8 mouse cellular contexts compared by ENCODE assay signal in the genomic region with DNA sequence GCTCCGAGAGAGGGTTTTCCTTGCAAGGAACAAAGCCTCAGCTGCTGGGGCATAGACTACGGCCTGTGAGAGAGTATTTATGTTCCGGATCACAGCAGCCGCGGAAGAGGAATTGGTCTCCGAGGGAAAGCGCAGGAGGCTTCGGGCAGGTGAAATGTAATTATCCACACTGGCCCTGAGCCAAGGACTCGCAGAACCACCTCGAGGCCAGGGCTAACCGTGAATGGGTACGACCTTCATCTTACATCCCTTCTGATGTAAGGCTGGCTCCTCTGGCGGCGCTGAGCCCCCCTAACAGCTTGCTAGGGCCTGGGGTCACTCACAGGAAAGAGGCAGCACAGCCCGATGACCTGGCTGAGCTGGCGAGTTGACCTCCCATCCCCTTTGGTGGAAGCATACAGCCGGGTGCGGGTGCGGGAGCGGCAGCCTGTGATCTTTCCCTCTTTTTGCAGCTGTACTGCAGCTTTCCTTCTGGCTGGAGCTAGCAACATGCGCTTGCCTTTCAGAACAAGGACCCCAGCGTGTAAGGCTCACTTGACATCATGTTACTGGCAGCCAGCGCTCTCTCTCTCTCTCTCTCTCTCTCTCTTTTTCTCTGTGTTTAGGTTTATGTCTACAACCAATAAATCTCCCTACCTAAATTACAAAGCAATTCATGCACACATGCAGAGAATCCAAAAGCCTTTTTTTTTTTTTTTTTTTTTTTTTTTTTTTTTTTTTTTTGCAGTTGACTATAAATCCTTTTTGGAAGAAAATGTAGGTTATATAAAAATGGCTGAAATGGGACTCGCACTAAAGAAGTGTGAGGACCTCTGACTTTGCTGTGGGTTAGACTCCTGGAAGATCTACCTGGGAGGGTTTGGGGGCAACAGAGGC. TPM values are rescaled to one million over a fixed set of nuclear protein-coding genes. Genes with fewer than 3 reads are reported as not detected.
A peak's percentile ranks its signal among the peaks of the same experiment; 100 is the strongest.
DNase-seq lines count a peak whose midpoint lies in the region; ATAC-seq and TF ChIP-seq lines count a peak whose summit lies in the region.

No protein-coding gene starts in this region.

- 22% methylated on average over 24 of the region's 24 CpGs for WGBS in lung, postnatal 0 days
- WGBS in limb, embryonic 10.5 days, result 44% methylated on average over 24 of the region's 24 CpGs
- 26% methylated on average over 24 of the region's 24 CpGs for WGBS in stomach, embryonic 15.5 days

- H3K27me3 ChIP-seq in lung, postnatal 0 days (replicated peaks; ENCODE audit: insufficient read depth, low read length), result no peaks in the 10 kb centered on the region
- no peaks in the 10 kb centered on the region for H3K27me3 ChIP-seq in limb, embryonic 10.5 days (ENCODE audit: low read depth, poor library complexity, severe bottlenecking)
- no peaks in the 10 kb centered on the region for H3K27me3 ChIP-seq in stomach, embryonic 15.5 days (replicated peaks)

- H3K27ac ChIP-seq in lung, postnatal 0 days (ENCODE audit: low read length), result no peak overlapping the region
- H3K27ac ChIP-seq in limb, embryonic 10.5 days, result peak overlapping the region; percentile 75
- H3K27ac ChIP-seq in stomach, embryonic 15.5 days, result no peak overlapping the region

- no peaks in the 10 kb centered on the region for H3K36me3 ChIP-seq in lung, postnatal 0 days (ENCODE audit: insufficient read depth, low read length)
- H3K36me3 ChIP-seq in limb, embryonic 10.5 days, result no peaks in the 10 kb centered on the region
- H3K36me3 ChIP-seq in stomach, embryonic 15.5 days, result no peaks in the 10 kb centered on the region

- no peak for TF ChIP-seq EP300 in lung, postnatal 0 days (IDR thresholded peaks at IDR 0.05)

- no peaks in the 10 kb centered on the region for H3K9me3 ChIP-seq in lung, postnatal 0 days (ENCODE audit: low read length)
- no peaks in the 10 kb centered on the region for H3K9me3 ChIP-seq in limb, embryonic 10.5 days (replicated peaks)
- no peaks in the 10 kb centered on the region for H3K9me3 ChIP-seq in stomach, embryonic 15.5 days

- peak overlapping the region; percentile 38 for H3K4me2 ChIP-seq in lung, postnatal 0 days (replicated peaks; ENCODE audit: low read depth, low read length)
- H3K4me2 ChIP-seq in stomach, embryonic 15.5 days, result peak overlapping the region; percentile 51

- no peak for ATAC-seq in lung, postnatal 0 days
- ATAC-seq in stomach, embryonic 15.5 days (ENCODE audit: insufficient read depth, low FRiP score, low read depth), result no peak
- no peak for ATAC-seq in megakaryocyte-erythroid progenitor cell, adult 5-6 weeks (replicated peaks; ENCODE audit: low FRiP score, low TSS enrichment, poor library complexity, severe bottlenecking)

- H3K9ac ChIP-seq in lung, postnatal 0 days (replicated peaks; ENCODE audit: low read depth), result no peak overlapping the region
- H3K9ac ChIP-seq in stomach, embryonic 15.5 days, result no peak overlapping the region

- no peak overlapping the region for H3K4me3 ChIP-seq in lung, postnatal 0 days (ENCODE audit: low read depth, low read length)
- H3K4me3 ChIP-seq in limb, embryonic 10.5 days, result peak overlapping the region; percentile 33
- peak overlapping the region; percentile 17; the same call in 1 of the 2 replicates for H3K4me3 ChIP-seq in stomach, embryonic 15.5 days (replicated peaks)

- DNase-seq in adrenal gland, adult (ENCODE audit: inconsistent age in 2 of 2, low spot score in 1 of 2), result peak; percentile 39 to 53
- DNase-seq in adrenal gland, postnatal 4 days (ENCODE audit: low spot score in 2 of 2), result no peak
- no peak for DNase-seq in lung, postnatal 0 days (ENCODE audit: low spot score)
- no peak for DNase-seq in lung, adult 18-20 months
- peak; percentile 55 for DNase-seq in limb, embryonic 10.5 days (ENCODE audit: low spot score)
- no peak for DNase-seq in frontal cortex, postnatal 10 days (ENCODE audit: low spot score in 2 of 2)

- H3K4me1 ChIP-seq in lung, postnatal 0 days (ENCODE audit: insufficient read depth, low read depth, low read length), result no peaks in the 10 kb centered on the region
- peaks cover 12% of the 10 kb centered on the region for H3K4me1 ChIP-seq in limb, embryonic 10.5 days
- 0 out of 2 replicates have a peak, but pooled peaks cover 7% of the 10 kb centered on the region for H3K4me1 ChIP-seq in stomach, embryonic 15.5 days

- TF ChIP-seq CTCF in lung, postnatal 0 days (IDR thresholded peaks at IDR 0.05), result no peak

RNA-seq across cellular contexts. Expression of a gene that starts 52.9 kb away (rescaled TPM):
- total RNA-seq in adrenal gland, postnatal 4 days (2021), result 10 to 100 TPM; 21.5 to 24.3 TPM
- polyA plus RNA-seq in lung, postnatal 0 days (2015; fragmentation: Nextera tagmentation; extraction: Ambion mirVana), result 20.0 and 21.4 TPM in 2 replicates
- 3.8 and 4.0 TPM in 2 replicates for polyA plus RNA-seq in limb, embryonic 10.5 days (2016; fragmentation: Nextera tagmentation; extraction: Ambion mirVana)
- 9.7 and 10.2 TPM in 2 replicates for polyA plus RNA-seq in stomach, embryonic 15.5 days (2015; fragmentation: Nextera tagmentation; extraction: Ambion mirVana)
- 2.3 and 3.4 TPM in 2 replicates for total RNA-seq in megakaryocyte-erythroid progenitor cell, adult 5-6 weeks (2014; fragmentation: Nextera tagmentation)
- total RNA-seq in megakaryocyte-erythroid progenitor cell, adult 5-6 weeks (2017), result 2.1 and 2.3 TPM in 2 replicates

Comparison
In these comparisons a context has a peak if more than half of its experiments do, and no peak if none do; other contexts are left out.
1. DNase-seq: peak in adrenal gland, adult (2 of 2) and limb, embryonic 10.5 days (single experiment); none in adrenal gland, postnatal 4 days (0 of 2), lung, postnatal 0 days (single experiment), lung, adult 18-20 months (0 of 2) and frontal cortex, postnatal 10 days (0 of 2).